Mouse (Mus musculus) regulatory T cell (primary cell): ENCODE results near the gene Ncor2.

Experiments used
- in situ Hi-C: fragments of 300-600 bp; cut with MboI, MseI; formaldehyde crosslinking; loops from one replicate; pipeline ENCODE4 v1.15.1; 2025; ENCODE audit warnings: high pct_unique_total_duplicates

Gene Ncor2

GRCm38 (mm10) chr5:125102907-125103306 lies 76.1 kb downstream of the Ncor2 start:
- in situ Hi-C loops: no loop called here

DNA sequence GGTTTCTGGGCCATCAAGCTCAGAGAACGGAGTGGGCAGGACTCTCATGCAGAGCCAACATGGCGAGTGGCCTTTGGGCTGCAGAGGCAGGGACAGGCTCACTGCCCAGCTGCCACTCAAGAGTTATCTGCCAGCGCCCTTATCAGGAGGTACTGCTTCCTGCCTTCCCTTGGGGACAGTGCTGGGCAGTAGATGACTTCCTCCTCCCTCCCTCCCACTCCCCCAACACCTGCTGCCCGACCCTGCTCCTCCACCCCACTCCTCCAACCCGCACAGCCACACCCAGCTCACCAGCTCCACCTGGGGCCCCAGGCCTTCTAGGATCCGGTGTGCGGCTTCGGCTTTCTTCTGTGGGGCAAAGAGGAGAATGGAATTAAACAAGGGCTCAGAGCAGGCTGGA lies 76.7 kb downstream of the Ncor2 start:
- in situ Hi-C loops: no loop called here

DNA sequence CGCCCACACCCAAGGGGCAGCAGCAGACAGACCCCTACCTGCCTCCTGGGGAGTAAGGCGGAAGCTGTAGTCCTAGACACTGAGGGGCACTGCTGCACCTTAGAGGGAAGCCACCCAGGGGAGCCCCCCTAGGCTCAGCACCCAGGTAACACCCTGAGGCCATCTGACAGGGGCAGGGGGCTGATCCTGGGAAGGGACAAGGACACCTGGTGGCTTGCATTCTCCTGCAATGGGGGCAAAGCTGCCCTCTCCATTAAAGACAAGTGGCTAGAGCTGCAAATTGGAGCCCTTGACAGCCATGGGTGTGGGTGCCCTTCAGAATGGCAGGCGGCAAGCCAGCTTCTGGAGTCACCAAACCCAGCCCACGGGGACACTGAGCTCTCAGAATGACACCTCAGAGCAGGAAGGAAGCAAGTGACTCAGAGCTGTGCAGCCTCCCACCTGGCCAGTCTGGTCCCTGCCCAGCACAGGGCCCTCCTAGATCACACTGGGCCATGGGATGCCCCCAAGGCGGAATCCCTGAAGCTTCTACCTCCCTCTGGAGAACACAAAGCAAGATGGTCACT lies 79.2 kb downstream of the Ncor2 start:
- in situ Hi-C loops: loop anchor here (25.0 kb wide), 1 partner anchor 463 kb away; the partner anchor contains the start of gene Atp6v0a2

- in situ Hi-C loops: loop anchor here (25.0 kb wide), 1 partner anchor 461 kb away; the partner anchor contains the start of gene Atp6v0a2
Observed at GRCm38 (mm10) chr5:125098692-125099091, 80.3 kb downstream of the Ncor2 start.

- in situ Hi-C loops: loop anchor here (25.0 kb wide), 1 partner anchor 459 kb away; the partner anchor contains the start of gene Atp6v0a2
Observed at GRCm38 (mm10) chr5:125096368-125096767, 82.7 kb downstream of the Ncor2 start.

- in situ Hi-C loops: loop anchor here (25.0 kb wide), 1 partner anchor 458 kb away; the partner anchor contains the start of gene Atp6v0a2
Observed at GRCm38 (mm10) chr5:125095525-125096175, 83.4 kb downstream of the Ncor2 start.

GRCm38 (mm10) chr5:125093795-125094194 lies 85.2 kb downstream of the Ncor2 start:
- in situ Hi-C loops: loop anchor here (25.0 kb wide), 1 partner anchor 456 kb away; the partner anchor contains the start of gene Atp6v0a2

DNA sequence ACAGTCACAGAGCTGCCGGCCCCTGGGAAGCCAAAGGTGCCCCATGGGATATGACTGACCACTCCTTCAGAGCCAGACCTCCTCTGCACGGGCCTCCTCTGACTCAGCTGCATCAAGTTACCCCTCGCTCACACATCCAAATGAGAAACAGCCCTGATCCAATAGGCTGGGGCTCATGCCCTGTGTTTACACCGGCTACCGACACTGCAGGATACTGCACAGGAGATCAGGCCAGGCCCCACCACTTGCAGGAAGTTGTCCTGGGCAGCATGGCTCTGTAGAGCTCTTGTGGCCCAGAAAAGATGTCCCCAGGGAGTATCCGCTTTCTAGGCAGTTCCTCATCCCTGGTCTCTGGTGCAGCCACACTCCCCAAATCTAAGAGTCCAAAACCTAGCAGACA lies 90.9 kb downstream of the Ncor2 start:
- in situ Hi-C loops: loop anchor here (25.0 kb wide), 1 partner anchor 451 kb away; the partner anchor contains the start of gene Atp6v0a2

DNA sequence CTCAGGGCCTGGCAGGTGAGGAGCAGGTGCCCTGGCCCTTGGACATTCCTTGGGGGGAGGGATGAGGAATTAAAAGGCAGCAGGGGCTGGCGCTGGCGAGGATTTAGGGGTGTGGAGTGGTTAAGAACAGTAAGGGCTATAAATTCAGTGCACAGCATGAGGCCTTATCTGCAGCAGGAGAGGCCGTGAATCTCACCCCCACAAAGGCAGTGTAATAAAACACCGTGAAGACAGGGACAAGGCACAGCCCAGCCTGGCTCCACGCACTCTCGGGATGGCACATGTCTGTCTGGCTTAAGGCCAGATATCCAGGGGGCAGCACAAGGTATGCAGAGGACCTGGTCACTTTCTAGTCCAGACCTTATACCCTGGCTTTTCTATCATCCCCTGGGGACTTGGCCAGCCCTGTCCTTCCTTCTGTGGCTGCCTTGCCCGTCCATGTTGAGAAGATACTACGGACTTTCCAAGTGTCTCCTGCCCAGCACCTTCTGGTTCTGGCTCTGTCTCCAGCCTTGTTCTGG lies 93.9 kb downstream of the Ncor2 start:
- in situ Hi-C loops: loop anchor here (25.0 kb wide), 1 partner anchor 448 kb away; the partner anchor contains the start of gene Atp6v0a2

- in situ Hi-C loops: loop anchor here (25.0 kb wide), 1 partner anchor 446 kb away; the partner anchor contains the start of gene Atp6v0a2
Observed at GRCm38 (mm10) chr5:125083674-125084073, 95.3 kb downstream of the Ncor2 start.

GRCm38 (mm10) chr5:125081318-125082101 lies 97.5 kb downstream of the Ncor2 start:
- in situ Hi-C loops: loop anchor here (25.0 kb wide), 1 partner anchor 444 kb away; the partner anchor contains the start of gene Atp6v0a2

- in situ Hi-C loops: loop anchor here (25.0 kb wide), 1 partner anchor 444 kb away; the partner anchor contains the start of gene Atp6v0a2
Observed at GRCm38 (mm10) chr5:125080787-125081317, 98.2 kb downstream of the Ncor2 start.

- in situ Hi-C loops: loop anchor here (25.0 kb wide), 1 partner anchor 443 kb away; the partner anchor contains the start of gene Atp6v0a2
Observed at GRCm38 (mm10) chr5:125080352-125080751, 98.7 kb downstream of the Ncor2 start.

DNA sequence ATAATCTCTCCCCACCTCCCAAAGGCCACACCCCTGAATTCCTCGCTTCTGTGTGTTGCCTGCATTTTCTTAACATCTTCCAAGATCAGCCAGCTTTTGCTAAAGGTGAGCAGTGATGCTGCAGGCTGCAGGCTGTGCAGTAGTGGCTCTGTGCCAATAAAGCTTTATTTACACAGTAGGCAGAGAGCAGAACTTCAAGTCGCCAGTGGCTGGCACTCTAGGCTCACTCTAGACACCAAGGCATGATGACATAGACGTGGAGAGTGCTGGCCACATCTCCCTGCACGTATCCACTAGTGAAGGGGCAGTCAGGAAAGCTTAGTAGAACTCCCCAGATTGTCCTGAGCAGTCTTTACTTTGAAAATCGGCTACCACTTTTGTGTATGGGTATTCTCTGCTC lies 100.8 kb downstream of the Ncor2 start:
- in situ Hi-C loops: loop anchor here (25.0 kb wide), 1 partner anchor 441 kb away; the partner anchor contains the start of gene Atp6v0a2

GRCm38 (mm10) chr5:125076183-125076582 lies 102.8 kb downstream of the Ncor2 start:
- in situ Hi-C loops: loop anchor here (25.0 kb wide), 1 partner anchor 439 kb away; the partner anchor contains the start of gene Atp6v0a2

- in situ Hi-C loops: loop anchor here (25.0 kb wide), 1 partner anchor 437 kb away; the partner anchor contains the start of gene Atp6v0a2
Observed at GRCm38 (mm10) chr5:125074571-125075171, 104.3 kb downstream of the Ncor2 start.

GRCm38 (mm10) chr5:125073896-125074295 lies 105.1 kb downstream of the Ncor2 start:
- in situ Hi-C loops: no loop called here

DNA sequence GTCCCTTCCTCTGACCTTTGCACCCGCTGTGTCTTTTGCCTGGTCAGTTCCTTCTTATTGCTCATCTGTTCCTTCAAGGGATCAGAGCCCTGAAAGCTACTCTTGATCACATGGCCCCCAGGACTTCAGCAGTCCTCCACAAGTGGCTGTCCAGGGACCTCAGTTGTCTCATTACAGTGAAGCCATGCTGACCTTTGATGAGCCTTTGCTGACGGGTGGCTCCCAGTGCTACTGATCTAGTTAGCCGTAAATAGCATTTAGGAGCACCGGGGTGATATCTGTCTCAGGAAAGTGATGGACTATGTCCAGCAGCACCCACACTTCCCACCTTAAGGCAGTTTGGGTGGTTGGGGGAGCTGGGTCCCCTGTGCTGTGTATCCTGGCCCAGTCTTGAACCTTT lies 105.7 kb downstream of the Ncor2 start:
- in situ Hi-C loops: no loop called here

DNA sequence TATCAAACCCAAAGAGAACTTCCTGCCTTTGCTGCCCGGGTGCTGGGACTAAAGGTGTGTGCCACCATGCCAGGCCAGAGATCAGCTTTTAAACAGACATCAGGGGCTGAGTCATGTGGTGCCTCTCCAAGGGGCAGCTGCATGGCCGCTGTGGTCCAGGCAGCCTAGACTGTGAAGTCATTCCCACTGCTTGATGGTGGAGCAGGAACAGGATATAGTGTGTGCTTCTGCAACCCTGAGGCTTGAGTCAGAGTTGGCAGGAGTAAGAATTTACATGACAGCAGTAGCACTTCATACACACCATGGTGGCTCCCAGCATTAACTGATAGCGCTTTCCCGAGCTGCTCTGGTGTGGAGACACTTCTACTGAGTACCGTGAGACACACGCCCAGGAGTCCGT lies 106.6 kb downstream of the Ncor2 start:
- in situ Hi-C loops: no loop called here

DNA sequence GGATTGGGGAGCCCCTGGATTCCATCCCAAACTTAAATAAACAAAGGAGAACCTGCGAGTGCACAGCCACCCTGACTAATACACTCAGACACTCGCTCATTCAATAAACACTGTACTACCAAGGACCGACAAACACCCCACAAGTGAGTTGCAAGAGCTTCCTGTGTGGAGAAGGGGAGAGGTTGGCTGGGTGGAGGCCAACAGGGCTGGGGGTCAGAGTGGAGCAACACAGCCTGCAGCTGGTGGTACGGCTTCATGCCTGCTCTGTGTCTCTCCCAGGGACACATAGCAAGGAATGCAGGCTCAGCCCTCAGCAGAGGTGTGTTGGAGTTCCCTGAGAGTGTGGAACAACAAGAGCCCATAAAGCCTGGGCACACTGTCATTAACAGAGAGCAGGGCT lies 107.1 kb downstream of the Ncor2 start:
- in situ Hi-C loops: no loop called here

DNA sequence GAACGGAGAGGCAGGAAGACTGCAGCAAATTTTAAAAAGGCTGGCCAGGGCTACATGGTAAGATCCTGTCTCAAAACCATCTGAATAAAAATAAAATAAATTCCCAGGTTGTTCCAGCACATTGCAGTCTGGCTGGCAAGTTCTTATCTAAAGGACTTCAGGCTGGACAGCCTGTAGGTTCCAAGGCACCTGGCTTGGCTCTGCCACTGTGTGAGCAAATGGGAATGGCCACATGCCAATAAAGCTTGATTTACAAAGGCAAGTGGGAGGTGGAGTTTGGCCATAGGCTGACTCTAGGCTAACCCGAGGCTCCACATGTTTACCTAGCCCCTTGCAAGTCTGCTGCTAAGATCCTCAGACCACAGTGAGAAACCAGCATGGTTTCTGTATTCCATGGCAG lies 108.6 kb downstream of the Ncor2 start:
- in situ Hi-C loops: no loop called here
